Mouse (Mus musculus): ENCODE measurements around the gene Klf5.

- TF ChIP-seq POLR2A (IDR thresholded peaks at IDR 0.05; ENCODE audit: borderline replicate concordance, low read depth, low read length) (no peak), CTCF (IDR thresholded peaks at IDR 0.05; ENCODE audit: low read depth, low read length) (no peak)
Observed at GRCm38 (mm10) chr14:99316275-99316674, 17.8 kb downstream of the Klf5 start.
